Mouse (Mus musculus) neural tube, embryonic 15.5 days (tissue): ENCODE data around the gene Gm20503. TPM values are rescaled to one million over a fixed set of nuclear protein-coding genes. Genes with fewer than 3 reads are reported as not detected.

Experiments
- ATAC-seq: fragments of 200-750 bp; cut with Nextera tagmentation; 2 replicates; pipeline ENCODE4 v1.8.0; 2017; ENCODE audit warnings: mild to moderate bottlenecking, moderate TSS enrichment, moderate library complexity; ENCODE audit not compliant: low FRiP score
- H3K27ac ChIP-seq: fragments of 300-500 bp; sonication (generic); replicated peaks from 2 replicates; pipeline ENCODE4 v1.5.1; 2015; ENCODE audit warnings: mild to moderate bottlenecking, inconsistent platforms
- H3K27me3 ChIP-seq: fragments of 300-500 bp; sonication (generic); replicated peaks from 2 replicates; pipeline ENCODE4 v1.6.1; 2015; ENCODE audit warnings: inconsistent platforms
- H3K36me3 ChIP-seq: fragments of 300-500 bp; sonication (generic); 2 replicates; pipeline ENCODE4 v1.6.1; 2015; ENCODE audit warnings: inconsistent platforms
- H3K4me1 ChIP-seq: fragments of 300-500 bp; sonication (generic); 2 replicates; pipeline ENCODE4 v1.6.1; 2015; ENCODE audit warnings: inconsistent platforms
- H3K4me2 ChIP-seq: fragments of 300-500 bp; sonication (generic); 2 replicates; pipeline ENCODE4 v1.6.1; 2015; ENCODE audit warnings: inconsistent platforms, mild to moderate bottlenecking, moderate library complexity
- H3K4me3 ChIP-seq: fragments of 300-500 bp; sonication (generic); replicated peaks from 2 replicates; pipeline ENCODE4 v1.5.1; 2015; ENCODE audit warnings: mild to moderate bottlenecking, inconsistent platforms
- H3K9ac ChIP-seq: fragments of 300-500 bp; sonication (generic); replicated peaks from 2 replicates; pipeline ENCODE4 v1.6.1; 2015; ENCODE audit warnings: mild to moderate bottlenecking, inconsistent platforms
- H3K9me3 ChIP-seq: fragments of 300-500 bp; sonication (generic); replicated peaks from 2 replicates; pipeline ENCODE4 v1.6.1; 2016; ENCODE audit warnings: inconsistent platforms
- WGBS: fragments of 180-500 bp; shearing (Covaris S2); methylation state at CpG from one replicate; pipeline ENCODE4 v1.1.7; 2015; ENCODE audit warnings: mixed read lengths; 5-methylcytosine and 5-hydroxymethylcytosine counted together
- polyA plus RNA-seq: library from polyadenylated mRNA; unstranded; fragments of >200 nt; fragmentation: Nextera tagmentation; extraction: Ambion mirVana; gene quantifications from 2 replicates; pipeline ENCODE4 v1.2.1, GENCODE M21; 2015

The Gm20503 gene
- polyA plus RNA-seq, 1 experiment from 2014 or later, result 8.2 TPM

DNA sequence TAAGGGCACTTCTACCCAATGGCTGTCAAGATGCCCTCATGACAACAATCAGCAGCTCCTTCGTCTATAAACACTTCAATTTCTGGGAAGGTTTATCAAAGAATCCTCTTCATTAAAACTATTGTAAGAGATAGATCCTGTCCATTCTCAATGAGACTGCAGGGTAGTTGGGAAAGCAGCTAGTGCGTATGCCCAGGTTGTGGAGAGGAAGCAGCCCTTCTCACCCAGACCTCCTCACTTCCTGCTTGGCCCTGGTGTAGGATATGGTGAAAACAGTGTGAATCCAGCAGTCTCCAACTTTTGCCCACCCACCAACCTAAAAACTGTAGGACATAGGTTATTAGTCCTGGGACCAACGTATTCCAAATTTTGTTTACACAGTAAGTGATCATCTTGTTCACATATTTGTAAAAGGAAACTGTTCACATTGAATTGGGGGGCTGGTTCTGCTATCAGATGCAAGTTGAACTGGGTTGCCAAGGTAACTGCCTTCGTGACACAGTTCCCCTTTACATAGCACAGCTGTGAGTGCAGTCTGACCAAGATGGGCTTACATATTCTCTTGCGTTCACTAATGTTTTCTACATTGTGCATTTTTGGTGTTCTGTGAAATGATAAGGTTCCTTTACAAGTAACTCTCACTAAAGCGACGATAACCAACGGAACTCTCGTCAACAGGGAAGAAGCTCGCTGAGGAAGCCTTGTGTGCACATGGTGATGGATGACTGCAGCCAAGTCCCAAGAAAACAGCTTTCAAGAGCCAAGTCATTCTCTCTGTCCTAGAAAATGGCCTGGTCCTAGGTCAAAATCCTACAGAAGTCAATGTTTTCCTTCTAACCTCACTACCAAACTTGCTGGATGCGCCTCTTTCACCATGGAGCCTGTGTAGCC lies 37.6 kb downstream of the Gm20503 start:
- Histone ChIP-seq H3K9me3 (no peaks in the 10 kb centered on the region), H3K9ac (no peak overlapping the region), H3K36me3 (peaks cover 31% of the 10 kb centered on the region), H3K4me1 (peaks cover 12% of the 10 kb centered on the region), H3K27ac (no peak overlapping the region), H3K27me3 (no peaks in the 10 kb centered on the region), H3K4me3 (no peak overlapping the region), H3K4me2 (no peak overlapping the region)
- ATAC-seq, result no peak
- 91% methylated on average over 11 of the region's 11 CpGs for WGBS

DNA sequence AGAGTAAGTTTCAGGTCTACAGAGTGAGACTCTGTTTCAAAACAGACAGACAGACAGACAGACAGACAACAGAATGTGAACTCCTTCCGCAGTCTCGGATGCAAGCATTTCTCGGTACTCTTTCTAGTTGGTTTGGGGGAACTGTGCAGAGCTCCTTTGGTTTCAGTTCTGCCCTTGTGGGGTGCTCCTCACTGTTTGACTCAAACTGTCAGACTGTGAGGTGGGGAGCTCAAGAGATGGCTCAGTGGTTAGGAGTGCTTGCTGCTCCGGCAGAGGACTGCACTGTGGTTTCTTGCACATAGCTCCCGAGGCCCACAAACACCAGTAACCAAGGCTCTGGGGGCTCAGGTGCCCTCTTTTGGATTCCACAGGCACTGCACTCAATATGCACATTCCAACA lies 40.1 kb downstream of the Gm20503 start:
- H3K27me3 ChIP-seq, result no peaks in the 10 kb centered on the region
- H3K4me1 ChIP-seq, result no peaks in the 10 kb centered on the region
- no peak overlapping the region for H3K4me3 ChIP-seq
- no peaks in the 10 kb centered on the region for H3K9me3 ChIP-seq
- no peak overlapping the region for H3K27ac ChIP-seq
- no peak overlapping the region for H3K4me2 ChIP-seq
- WGBS, result 95% methylated on average over 5 of the region's 5 CpGs
- no peak overlapping the region for H3K9ac ChIP-seq
- peaks cover 31% of the 10 kb centered on the region for H3K36me3 ChIP-seq
- ATAC-seq, result no peak

DNA sequence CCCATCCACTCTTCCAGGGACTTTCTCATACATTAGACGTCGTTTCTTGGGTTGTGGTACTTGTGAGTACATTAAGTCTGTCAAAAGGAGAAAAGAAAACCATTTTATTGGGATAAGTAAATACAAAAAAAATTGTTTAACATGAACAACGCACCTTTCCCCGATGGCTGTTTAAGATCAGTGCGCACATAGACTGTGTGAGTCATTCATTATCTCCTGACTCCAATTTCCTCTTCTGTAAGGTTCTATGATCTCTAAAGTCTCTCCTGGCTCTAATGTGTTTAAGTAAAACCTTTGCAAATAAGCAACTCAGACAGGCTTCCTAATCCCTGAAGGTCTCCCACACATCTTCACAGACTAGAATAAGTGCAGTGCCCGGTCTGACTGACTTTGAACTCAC lies 40.9 kb downstream of the Gm20503 start:
- no peak overlapping the region for H3K9ac ChIP-seq
- no peak for ATAC-seq
- peaks cover 26% of the 10 kb centered on the region for H3K36me3 ChIP-seq
- H3K27me3 ChIP-seq, result no peaks in the 10 kb centered on the region
- H3K4me2 ChIP-seq, result no peak overlapping the region
- WGBS, result 89% methylated on average over 6 of the region's 6 CpGs
- no peak overlapping the region for H3K27ac ChIP-seq
- H3K4me3 ChIP-seq, result no peak overlapping the region
- no peaks in the 10 kb centered on the region for H3K9me3 ChIP-seq
- no peaks in the 10 kb centered on the region for H3K4me1 ChIP-seq

GRCm38 (mm10) chr4:59047222-59047621 lies 44.2 kb downstream of the Gm20503 start:
- Histone ChIP-seq H3K36me3 (peaks cover 5% of the 10 kb centered on the region), H3K27ac (no peak overlapping the region), H3K9ac (no peak overlapping the region), H3K4me3 (no peak overlapping the region), H3K4me1 (no peaks in the 10 kb centered on the region), H3K4me2 (no peak overlapping the region), H3K9me3 (no peaks in the 10 kb centered on the region), H3K27me3 (no peaks in the 10 kb centered on the region)
- WGBS, result 27% methylated on average over 3 of the region's 3 CpGs
- ATAC-seq, result no peak

DNA sequence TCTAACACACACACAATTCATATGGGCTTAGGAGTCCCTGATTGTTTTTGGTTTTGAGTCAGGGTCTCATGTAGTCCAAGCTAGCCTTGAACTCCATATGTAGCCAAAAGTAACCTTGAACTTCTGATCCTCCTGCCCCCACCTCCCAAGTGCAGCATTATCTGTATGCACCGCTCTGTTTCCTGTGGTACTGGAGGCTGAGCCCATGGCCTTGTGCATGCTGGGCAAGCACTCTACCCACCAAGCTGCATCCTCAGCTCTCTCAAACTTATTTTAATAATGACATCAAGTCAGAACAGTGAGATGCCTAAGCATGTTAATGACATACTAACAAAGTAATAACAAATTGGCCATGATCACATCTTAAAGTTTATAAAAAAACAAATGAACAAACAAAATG lies 48.1 kb downstream of the Gm20503 start:
- no peak overlapping the region for H3K4me3 ChIP-seq
- H3K27me3 ChIP-seq, result no peaks in the 10 kb centered on the region
- H3K4me1 ChIP-seq, result no peaks in the 10 kb centered on the region
- H3K27ac ChIP-seq, result no peak overlapping the region
- H3K4me2 ChIP-seq, result no peak overlapping the region
- WGBS, result 100% methylated on average over 1 of the region's 1 CpGs
- no peaks in the 10 kb centered on the region for H3K36me3 ChIP-seq
- no peak overlapping the region for H3K9ac ChIP-seq
- no peaks in the 10 kb centered on the region for H3K9me3 ChIP-seq
- ATAC-seq, result no peak

DNA sequence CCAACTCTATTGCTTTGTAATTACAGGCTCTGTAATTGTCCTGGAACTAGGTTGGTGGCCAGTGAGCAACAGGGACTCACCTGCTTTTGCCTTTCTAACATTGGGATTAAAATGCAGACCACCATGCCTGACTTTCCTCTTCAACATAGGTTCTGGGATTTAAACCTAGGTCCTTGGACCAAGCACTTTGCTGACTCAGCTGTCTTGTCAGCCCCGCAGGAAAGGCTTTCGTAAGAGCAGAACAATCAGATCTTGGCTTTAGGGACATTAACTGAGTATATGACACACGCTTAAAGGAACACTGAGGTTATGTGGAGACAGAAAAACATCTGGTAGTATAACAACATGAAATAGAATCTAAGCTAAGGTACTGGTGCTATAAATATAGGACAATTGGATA lies 54.9 kb downstream of the Gm20503 start:
- Histone ChIP-seq H3K36me3 (no peaks in the 10 kb centered on the region), H3K9me3 (no peaks in the 10 kb centered on the region), H3K9ac (no peak overlapping the region), H3K4me1 (no peaks in the 10 kb centered on the region), H3K4me2 (no peak overlapping the region), H3K27me3 (no peaks in the 10 kb centered on the region), H3K27ac (no peak overlapping the region), H3K4me3 (no peak overlapping the region)
- WGBS, result 90% methylated on average over 3 of the region's 3 CpGs
- ATAC-seq, result no peak

- H3K9me3 ChIP-seq, result no peaks in the 10 kb centered on the region
- no peaks in the 10 kb centered on the region for H3K27me3 ChIP-seq
- no peak overlapping the region for H3K4me3 ChIP-seq
- H3K4me1 ChIP-seq, result no peaks in the 10 kb centered on the region
- ATAC-seq, result no peak
- no peaks in the 10 kb centered on the region for H3K36me3 ChIP-seq
- WGBS, result 87% methylated on average over 12 of the region's 12 CpGs
- no peak overlapping the region for H3K27ac ChIP-seq
- H3K9ac ChIP-seq, result no peak overlapping the region
- H3K4me2 ChIP-seq, result no peak overlapping the region
Observed at GRCm38 (mm10) chr4:59062526-59062925, 59.5 kb downstream of the Gm20503 start.

DNA sequence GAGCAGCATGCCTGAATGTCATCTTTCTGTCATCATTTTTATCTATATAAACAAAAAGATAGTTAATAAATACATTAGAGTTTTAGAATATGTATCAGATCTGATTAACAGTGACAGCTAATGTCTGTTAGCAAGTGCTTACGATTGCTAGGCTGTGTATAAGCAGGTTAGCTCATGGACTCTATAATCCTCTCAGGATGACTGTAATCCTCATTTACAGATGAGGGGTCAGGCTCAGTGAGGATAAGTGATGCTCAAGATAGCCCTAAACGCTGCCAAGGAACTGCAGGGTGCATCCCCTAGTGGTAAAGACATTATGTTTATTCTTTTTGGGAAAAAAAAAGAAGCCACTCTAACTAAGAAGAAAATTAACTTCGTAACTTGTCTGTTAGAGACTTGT lies 66.3 kb downstream of the Gm20503 start:
- no peak overlapping the region for H3K9ac ChIP-seq
- no peak overlapping the region for H3K4me2 ChIP-seq
- H3K27me3 ChIP-seq, result no peaks in the 10 kb centered on the region
- no peaks in the 10 kb centered on the region for H3K9me3 ChIP-seq
- no peak for ATAC-seq
- no peak overlapping the region for H3K27ac ChIP-seq
- H3K4me3 ChIP-seq, result no peak overlapping the region
- 67% methylated on average over 3 of the region's 3 CpGs for WGBS
- H3K4me1 ChIP-seq, result no peaks in the 10 kb centered on the region
- no peaks in the 10 kb centered on the region for H3K36me3 ChIP-seq

GRCm38 (mm10) chr4:59083430-59083829 lies 80.4 kb downstream of the Gm20503 start:
- Histone ChIP-seq H3K9ac (no peak overlapping the region), H3K4me3 (no peak overlapping the region), H3K4me2 (no peak overlapping the region), H3K9me3 (no peaks in the 10 kb centered on the region), H3K4me1 (no peaks in the 10 kb centered on the region), H3K36me3 (no peaks in the 10 kb centered on the region), H3K27ac (no peak overlapping the region), H3K27me3 (no peaks in the 10 kb centered on the region)
- WGBS, result 87% methylated on average over 2 of the region's 2 CpGs
- ATAC-seq, result no peak

- WGBS, result 56% methylated on average over 1 of the region's 1 CpGs
- Histone ChIP-seq H3K9ac (no peak overlapping the region), H3K4me3 (no peak overlapping the region), H3K4me2 (no peak overlapping the region), H3K27me3 (no peaks in the 10 kb centered on the region), H3K36me3 (no peaks in the 10 kb centered on the region), H3K27ac (no peak overlapping the region), H3K9me3 (no peaks in the 10 kb centered on the region), H3K4me1 (no peaks in the 10 kb centered on the region)
- no peak for ATAC-seq
Observed at GRCm38 (mm10) chr4:59089391-59089790, 86.4 kb downstream of the Gm20503 start.
